Mouse (Mus musculus) C2C12 (cell line): ENCODE measurements around the gene Sgta. TPM values are rescaled to one million over a fixed set of nuclear protein-coding genes. Genes with fewer than 3 reads are reported as not detected.

ENCODE experiments used
- H3K27me3 ChIP-seq: one replicate; pipeline ENCODE4 v1.6.1; 2011; ENCODE audit not compliant: control insufficient read depth, insufficient read depth, insufficient read length
- H3K36me3 ChIP-seq: one replicate; pipeline ENCODE4 v1.6.1; 2011; ENCODE audit not compliant: control insufficient read depth, insufficient read depth
- H3K4me3 ChIP-seq: one replicate; pipeline ENCODE4 v1.5.1; 2011; ENCODE audit warnings: mild to moderate bottlenecking, control low read depth; ENCODE audit not compliant: poor library complexity, insufficient read depth, severe bottlenecking
- H3K79me2 ChIP-seq: one replicate; pipeline ENCODE4 v1.6.1; 2011; ENCODE audit not compliant: control insufficient read depth, insufficient read depth
- H3K79me3 ChIP-seq: one replicate; pipeline ENCODE4 v1.6.1; 2011; ENCODE audit warnings: low read depth, control low read depth
- H3ac ChIP-seq: one replicate; pipeline ENCODE3; 2011; ENCODE audit warnings: low read depth; ENCODE audit not compliant: control insufficient read depth, insufficient read length
- CEBPB ChIP-seq: IDR thresholded peaks from one replicate; pipeline ENCODE4 v1.6.1; 2011; ENCODE audit warnings: low read depth, mild to moderate bottlenecking, control low read depth, moderate library complexity
- CTCF ChIP-seq: IDR thresholded peaks from one replicate; pipeline ENCODE4 v1.5.1; 2011; ENCODE audit not compliant: control insufficient read depth, insufficient read depth, insufficient read length
- FOSL1 ChIP-seq: IDR thresholded peaks from one replicate; pipeline ENCODE4 v1.8.0; 2011; ENCODE audit warnings: mild to moderate bottlenecking, low read length; ENCODE audit not compliant: poor library complexity, insufficient read depth, severe bottlenecking
- MAX ChIP-seq: IDR thresholded peaks from one replicate; pipeline ENCODE4 v1.6.1; 2011; ENCODE audit warnings: mild to moderate bottlenecking, control low read depth
- MYOD1 ChIP-seq: IDR thresholded peaks from one replicate; pipeline ENCODE4 v1.6.1; 2011; ENCODE audit warnings: low read depth; ENCODE audit not compliant: control insufficient read depth, insufficient read length
- MYOG ChIP-seq: IDR thresholded peaks from one replicate; pipeline ENCODE4 v1.6.1; 2011; ENCODE audit not compliant: control insufficient read depth, insufficient read length; ENCODE audit errors: extremely low read depth
- USF1 ChIP-seq: IDR thresholded peaks from one replicate; pipeline ENCODE4 v1.6.1; 2011; ENCODE audit warnings: low read depth, mild to moderate bottlenecking, control low read depth, moderate library complexity
- polyA plus RNA-seq: library from polyadenylated mRNA; unstranded; fragments of >200 nt; fragmentation: generic; extraction: Trizol; gene quantifications from one replicate; pipeline ENCODE4 v1.2.1, GENCODE M21; 2012; ENCODE audit warnings: missing spikeins

Sgta gene
- polyA plus RNA-seq, 1 experiment = 154 TPM

- H3ac ChIP-seq = no peak overlapping the region
- H3K4me3 ChIP-seq = no peak overlapping the region
- no peak for TF ChIP-seq CEBPB
- no peak for TF ChIP-seq CTCF
Observed at GRCm38 (mm10) chr10:81018326-81018725, 41.7 kb downstream of the Sgta start.

GRCm38 (mm10) chr10:81016645-81017044, 43.3 kb downstream of the Sgta start:
- Histone ChIP-seq H3K27me3 (peaks cover 21% of the 10 kb centered on the region), H3K79me3 (no peaks in the 10 kb centered on the region), H3K79me2 (no peaks in the 10 kb centered on the region), H3K36me3 (no peaks in the 10 kb centered on the region), H3K4me3 (no peak overlapping the region), H3ac (no peak overlapping the region)
- TF ChIP-seq MYOD1 = no peak
- peak; percentile 79 for TF ChIP-seq CTCF
- no peak for TF ChIP-seq USF1
- no peak for TF ChIP-seq MYOG

More at GRCm38 (mm10) chr10:81018326-81018725, 41.7 kb downstream of the Sgta start:
- Histone ChIP-seq H3K79me2 (no peaks in the 10 kb centered on the region), H3K36me3 (no peaks in the 10 kb centered on the region), H3K27me3 (peaks cover 12% of the 10 kb centered on the region), H3K79me3 (no peaks in the 10 kb centered on the region)

- Histone ChIP-seq H3K79me2 (no peaks in the 10 kb centered on the region), H3ac (no peak overlapping the region), H3K4me3 (no peak overlapping the region), H3K79me3 (no peaks in the 10 kb centered on the region), H3K27me3 (peaks cover 21% of the 10 kb centered on the region), H3K36me3 (no peaks in the 10 kb centered on the region)
- no peak for TF ChIP-seq MAX
- TF ChIP-seq CEBPB = no peak
- TF ChIP-seq FOSL1 = no peak
- no peak for TF ChIP-seq MYOG
- TF ChIP-seq USF1 = no peak
- TF ChIP-seq CTCF = no peak
- TF ChIP-seq MYOD1 = no peak
Observed at GRCm38 (mm10) chr10:81015666-81016065, 44.3 kb downstream of the Sgta start.

GRCm38 (mm10) chr10:81014393-81015384, 45.3 kb downstream of the Sgta start, which contains the start of gene Gng7:
TSS of gene Gng7 (minus strand) at chr10:81014945.
- H3K79me3 ChIP-seq = no peaks in the 10 kb centered on the region
- no peaks in the 10 kb centered on the region for H3K36me3 ChIP-seq
- TF ChIP-seq CEBPB = no peak
- TF ChIP-seq CTCF = no peak
- TF ChIP-seq MYOG = no peak
- no peak for TF ChIP-seq FOSL1
- TF ChIP-seq MYOD1 = no peak
- TF ChIP-seq USF1 = no peak
- peaks cover 25% of the 10 kb centered on the region for H3K27me3 ChIP-seq
- no peak within 1 kb of the TSS for H3ac ChIP-seq
- H3K79me2 ChIP-seq = no peaks in the 10 kb centered on the region
- no peak within 1 kb of the TSS for H3K4me3 ChIP-seq

- Histone ChIP-seq H3ac (no peak overlapping the region), H3K27me3 (peaks cover 25% of the 10 kb centered on the region), H3K79me3 (no peaks in the 10 kb centered on the region), H3K36me3 (no peaks in the 10 kb centered on the region), H3K4me3 (no peak overlapping the region), H3K79me2 (no peaks in the 10 kb centered on the region)
- no peak for TF ChIP-seq CEBPB
- no peak for TF ChIP-seq FOSL1
- no peak for TF ChIP-seq CTCF
- TF ChIP-seq MYOG = no peak
- no peak for TF ChIP-seq MYOD1
- no peak for TF ChIP-seq USF1
- no peak for TF ChIP-seq MAX
Observed at GRCm38 (mm10) chr10:81010851-81011250, 49.1 kb downstream of the Sgta start.

GRCm38 (mm10) chr10:81007240-81007639, 52.7 kb downstream of the Sgta start:
- Histone ChIP-seq H3K4me3 (no peak overlapping the region), H3K27me3 (peaks cover 18% of the 10 kb centered on the region), H3K36me3 (no peaks in the 10 kb centered on the region), H3K79me3 (no peaks in the 10 kb centered on the region), H3K79me2 (no peaks in the 10 kb centered on the region), H3ac (no peak overlapping the region)
- TF ChIP-seq USF1 (no peak), CEBPB (no peak), MAX (no peak), MYOD1 (no peak), MYOG (no peak), FOSL1 (no peak), CTCF (no peak)
